Mouse (Mus musculus) ES-Bruce4 (cell line): Measurements from ENCODE around the gene Sppl2b.

Source experiments
- CTCF ChIP-seq: IDR thresholded peaks from one replicate; pipeline ENCODE4 v1.8.1; 2011; ENCODE audit warnings: low read depth, low read length
- EP300 ChIP-seq: IDR thresholded peaks from 2 replicates; pipeline ENCODE4 v1.6.1; 2011; ENCODE audit warnings: low read depth, low read length; ENCODE audit not compliant: insufficient read depth
- POLR2A ChIP-seq: IDR thresholded peaks from one replicate; pipeline ENCODE4 v1.8.1; 2011; ENCODE audit warnings: low read length; ENCODE audit not compliant: insufficient read depth

DNA sequence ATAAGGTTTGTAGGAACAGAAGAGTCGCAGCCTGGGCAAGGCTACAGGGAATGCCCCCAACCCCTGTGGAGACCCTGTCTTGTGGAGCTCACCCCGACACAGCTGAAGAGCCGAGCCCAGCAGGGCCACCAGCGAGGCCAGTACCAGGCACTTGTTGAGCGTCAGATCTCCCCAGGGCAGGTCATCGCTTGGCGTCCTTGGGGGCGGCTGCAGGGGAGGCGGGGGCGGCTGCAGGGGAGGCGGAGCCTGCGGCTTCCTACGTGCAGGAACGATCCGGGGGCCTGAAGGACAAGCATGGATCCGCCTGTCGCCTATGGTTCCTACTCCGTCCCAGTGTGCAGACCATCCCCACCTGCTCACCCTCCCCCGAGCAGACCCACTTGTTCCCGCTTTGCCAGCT lies 45.0 kb upstream of the Sppl2b start:
- no peak for TF ChIP-seq CTCF
- no peak for TF ChIP-seq POLR2A
- TF ChIP-seq EP300: no peak
